Mouse (Mus musculus): Measurements from ENCODE around the gene Bcor.

DNA sequence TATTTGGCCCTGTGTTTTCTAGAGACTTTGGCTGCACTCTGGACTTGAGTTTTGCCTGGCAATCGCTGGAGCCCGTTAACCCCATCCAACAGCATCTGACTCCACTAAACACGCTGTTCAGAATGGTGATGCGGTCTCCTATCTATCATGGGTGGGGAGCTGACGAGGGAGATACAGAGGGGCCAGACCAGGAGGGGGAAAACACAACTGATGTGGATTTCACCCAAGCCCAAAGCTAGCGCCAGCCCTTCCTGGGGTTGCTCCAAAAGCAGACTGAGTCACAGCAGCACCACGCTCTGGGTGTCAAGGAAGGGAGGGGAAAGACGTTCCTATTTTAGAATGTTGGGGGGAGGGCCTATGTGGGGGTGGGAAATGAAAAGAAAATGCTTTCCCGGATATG is 94.4 kb downstream of the Bcor start:
- TF ChIP-seq CTCF (conservative IDR thresholded peaks at IDR 0.05; ENCODE audit: insufficient read depth, insufficient read length, low read depth, low read length) (no peak), POLR2A (IDR thresholded peaks at IDR 0.05; ENCODE audit: low read depth, low read length) (no peak)
